Comparison of ENCODE assay signal across 15 mouse cellular contexts in the genomic region with DNA sequence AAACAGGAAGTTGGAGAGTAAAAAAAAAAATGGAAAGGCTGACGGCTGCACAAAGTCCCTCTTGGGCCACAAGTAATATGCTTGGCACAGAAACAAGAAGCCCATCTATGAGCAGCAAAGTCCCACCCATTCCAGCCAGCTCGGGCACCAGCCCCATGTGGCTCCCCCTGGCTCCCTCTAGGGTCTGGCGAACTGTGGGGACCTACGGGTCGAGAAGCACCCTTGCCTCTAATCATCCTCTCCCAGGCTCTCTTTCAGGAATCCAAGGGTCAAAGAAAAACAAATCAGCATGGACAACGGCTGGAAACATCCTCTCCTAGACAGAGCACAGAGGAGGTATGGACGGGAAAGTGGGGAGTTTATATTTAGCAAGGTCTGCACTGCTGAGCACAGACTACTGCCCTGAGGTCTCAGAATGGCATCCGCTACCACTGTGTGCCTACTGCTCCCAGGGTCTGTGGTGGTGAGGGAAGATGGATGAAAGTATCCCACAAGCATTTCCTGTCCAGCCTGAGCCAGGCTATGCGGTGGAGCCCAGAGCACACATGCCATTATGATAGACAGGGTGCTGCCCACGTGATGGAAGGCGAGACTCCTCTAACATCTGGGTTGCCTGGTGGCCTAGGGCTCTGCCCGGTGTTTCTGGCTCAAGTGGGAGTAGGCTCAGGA.
DNase-seq lines count a peak whose midpoint lies in the region; TF ChIP-seq lines count a peak whose summit lies in the region.
"Had no signal": no experiment of that assay in that cellular context is flagged by ENCODE, and none has a peak within 500 bp of the region (broad histone marks: within the 10 kb centered on the region; RNA-seq: fewer than 3 reads in every experiment).

No protein-coding gene starts in this region.

- peak; percentile 87 for DNase-seq in heart, adult 11 months
- no peak for DNase-seq in heart, adult 8-10 months (ENCODE audit: low spot score)
- DNase-seq in kidney, adult 2 months: no peak
- no peak for DNase-seq in kidney, adult 8-10 months
- DNase-seq in 3T3-L1 (ENCODE audit: low read depth, low spot score): peak; percentile 19
- peak; percentile 27 for DNase-seq in limb, embryonic 10.5 days (ENCODE audit: low spot score)
- no peak for DNase-seq in cerebellum, postnatal 4 days (ENCODE audit: low spot score in 2 of 2)
- no peak for DNase-seq in adrenal gland, adult 2 months
- DNase-seq: cerebellum, adult 8-10 months; gastrocnemius, postnatal 10 days; right cerebral cortex, postnatal 14 days had no signal

- peak overlapping the region; percentile 29 for H3K27ac ChIP-seq in kidney, adult 2 months (ENCODE audit: insufficient read depth, low read depth, low read length)
- H3K27ac ChIP-seq in limb, embryonic 10.5 days: no peak overlapping the region
- H3K27ac ChIP-seq: forebrain, embryonic 12.5 days; left cerebral cortex, adult 2 months; liver, embryonic 12.5 days; macrophage had no signal

- no peak for TF ChIP-seq POLR2A in kidney, adult 2 months (IDR thresholded peaks at IDR 0.05; ENCODE audit: low read depth, low read length)

- H3K4me3 ChIP-seq in kidney, adult 2 months (ENCODE audit: insufficient read depth, low read depth, low read length): no peak overlapping the region
- no peak overlapping the region for H3K4me3 ChIP-seq in limb, embryonic 10.5 days
- H3K4me3 ChIP-seq: forebrain, embryonic 12.5 days; left cerebral cortex, adult 2 months; liver, embryonic 12.5 days had no signal

- H3K9me3 ChIP-seq in limb, embryonic 10.5 days (replicated peaks): no peaks in the 10 kb centered on the region
- H3K9me3 ChIP-seq: forebrain, embryonic 12.5 days; liver, embryonic 12.5 days had no signal

- peaks cover 16% of the 10 kb centered on the region for H3K4me1 ChIP-seq in kidney, adult 2 months (ENCODE audit: control insufficient read depth, insufficient read depth, low read length)
- peaks cover 4% of the 10 kb centered on the region for H3K4me1 ChIP-seq in limb, embryonic 10.5 days
- H3K4me1 ChIP-seq: liver, embryonic 12.5 days had no signal

- no peaks in the 10 kb centered on the region for H3K27me3 ChIP-seq in kidney, adult 2 months (replicated peaks; ENCODE audit: control insufficient read depth, insufficient read depth, low read length)
- H3K27me3 ChIP-seq in limb, embryonic 10.5 days (ENCODE audit: low read depth, poor library complexity, severe bottlenecking): no peaks in the 10 kb centered on the region
- H3K27me3 ChIP-seq: forebrain, embryonic 12.5 days; liver, embryonic 12.5 days had no signal

- no peaks in the 10 kb centered on the region for H3K36me3 ChIP-seq in kidney, adult 2 months (ENCODE audit: control insufficient read depth, insufficient read depth, low read length)
- no peaks in the 10 kb centered on the region for H3K36me3 ChIP-seq in limb, embryonic 10.5 days
- H3K36me3 ChIP-seq: forebrain, embryonic 12.5 days; liver, embryonic 12.5 days had no signal

- 36% methylated on average over 12 of the region's 12 CpGs for WGBS in kidney, adult 2 months
- 85% methylated on average over 12 of the region's 12 CpGs for WGBS in limb, embryonic 10.5 days

- no peak for TF ChIP-seq CTCF in kidney, adult 2 months (conservative IDR thresholded peaks at IDR 0.05; ENCODE audit: insufficient read depth, insufficient read length, low read depth, low read length)

Comparison
In these comparisons a context has a peak if more than half of its experiments do, and no peak if none do; other contexts are left out.
1. DNase-seq: peak in heart, adult 11 months (single experiment), 3T3-L1 (single experiment) and limb, embryonic 10.5 days (single experiment); none in heart, adult 8-10 months (single experiment), kidney, adult 2 months (single experiment), kidney, adult 8-10 months (0 of 2), cerebellum, postnatal 4 days (0 of 2) and adrenal gland, adult 2 months (single experiment).